Mouse (Mus musculus) heart, postnatal 25 days (tissue): Measurements from ENCODE around the gene Disp1. TPM values are rescaled to one million over a fixed set of nuclear protein-coding genes. Genes with fewer than 3 reads are reported as not detected.

Experiments used
- DNase-seq: peaks from one replicate; pipeline ENCODE4 v3.0.0; 2022; ENCODE audit warnings: low spot score
- intact Hi-C: fragments of 180-260 bp; cut with DNase I; formaldehyde crosslinking; loops from one replicate; pipeline ENCODE4 v1.15.1; 2025
- total RNA-seq, 2 experiments: library from RNA; stranded (reverse); gene quantifications; 2 replicates each; pipeline ENCODE4 v1.2.3; 2021

The Disp1 gene
- total RNA-seq, 2 experiments from 2014 or later, result 6.6 to 6.8 TPM

GRCm38 (mm10) chr1:183100245-183100644 is 121.1 kb downstream of the Disp1 start:
- intact Hi-C loops, result no loop called here
- DNase-seq, result no peak

- intact Hi-C loops, result no loop called here
These were observed 121.6 kb downstream of the Disp1 start for GRCm38 (mm10) chr1:183099686-183100085.

GRCm38 (mm10) chr1:183097606-183098005 is 123.7 kb downstream of the Disp1 start:
- DNase-seq, result no peak
- intact Hi-C loops, result no loop called here

More at GRCm38 (mm10) chr1:183099686-183100085, 121.6 kb downstream of the Disp1 start:
- no peak for DNase-seq

GRCm38 (mm10) chr1:183095454-183096088 is 125.8 kb downstream of the Disp1 start:
- DNase-seq, result no peak
- intact Hi-C loops, result no loop called here

- no peak for DNase-seq
- intact Hi-C loops, result no loop called here
These were observed 129.0 kb downstream of the Disp1 start for GRCm38 (mm10) chr1:183092296-183092695.

GRCm38 (mm10) chr1:183091203-183091602 is 130.1 kb downstream of the Disp1 start:
- intact Hi-C loops, result no loop called here
- DNase-seq, result no peak

- intact Hi-C loops, result no loop called here
These were observed 132.7 kb downstream of the Disp1 start for GRCm38 (mm10) chr1:183088661-183089060.

GRCm38 (mm10) chr1:183086843-183087242 is 134.5 kb downstream of the Disp1 start:
- intact Hi-C loops, result no loop called here
- no peak for DNase-seq

More at GRCm38 (mm10) chr1:183088661-183089060, 132.7 kb downstream of the Disp1 start:
- no peak for DNase-seq

GRCm38 (mm10) chr1:183084085-183085050 is 137.0 kb downstream of the Disp1 start:
- intact Hi-C loops, result no loop called here

GRCm38 (mm10) chr1:183082436-183082835 is 138.9 kb downstream of the Disp1 start:
- intact Hi-C loops, result no loop called here

More at GRCm38 (mm10) chr1:183084085-183085050, 137.0 kb downstream of the Disp1 start:
- DNase-seq, result no peak

GRCm38 (mm10) chr1:183081126-183081525 is 140.2 kb downstream of the Disp1 start:
- intact Hi-C loops, result no loop called here
- no peak for DNase-seq

More at GRCm38 (mm10) chr1:183082436-183082835, 138.9 kb downstream of the Disp1 start:
- DNase-seq, result no peak

GRCm38 (mm10) chr1:183075121-183075822 is 146.1 kb downstream of the Disp1 start:
- no peak for DNase-seq
- intact Hi-C loops, result no loop called here

GRCm38 (mm10) chr1:183072263-183073050 is 148.9 kb downstream of the Disp1 start:
- peak; percentile 76 for DNase-seq
- intact Hi-C loops, result no loop called here

- DNase-seq, result no peak
- intact Hi-C loops, result no loop called here
These were observed 151.2 kb downstream of the Disp1 start for GRCm38 (mm10) chr1:183069954-183070649.

GRCm38 (mm10) chr1:183067807-183068206 is 153.5 kb downstream of the Disp1 start:
- DNase-seq, result no peak
- intact Hi-C loops, result no loop called here

- no peak for DNase-seq
- intact Hi-C loops, result no loop called here
These were observed 154.3 kb downstream of the Disp1 start for GRCm38 (mm10) chr1:183066981-183067380.

- intact Hi-C loops, result no loop called here
These were observed 160.7 kb downstream of the Disp1 start for GRCm38 (mm10) chr1:183060611-183061010.

GRCm38 (mm10) chr1:183056289-183056655 is 165.1 kb downstream of the Disp1 start:
- no peak for DNase-seq
- intact Hi-C loops, result no loop called here

More at GRCm38 (mm10) chr1:183060611-183061010, 160.7 kb downstream of the Disp1 start:
- DNase-seq, result no peak
